ENCODE assay signal across 28 mouse cellular contexts in the genomic region with DNA sequence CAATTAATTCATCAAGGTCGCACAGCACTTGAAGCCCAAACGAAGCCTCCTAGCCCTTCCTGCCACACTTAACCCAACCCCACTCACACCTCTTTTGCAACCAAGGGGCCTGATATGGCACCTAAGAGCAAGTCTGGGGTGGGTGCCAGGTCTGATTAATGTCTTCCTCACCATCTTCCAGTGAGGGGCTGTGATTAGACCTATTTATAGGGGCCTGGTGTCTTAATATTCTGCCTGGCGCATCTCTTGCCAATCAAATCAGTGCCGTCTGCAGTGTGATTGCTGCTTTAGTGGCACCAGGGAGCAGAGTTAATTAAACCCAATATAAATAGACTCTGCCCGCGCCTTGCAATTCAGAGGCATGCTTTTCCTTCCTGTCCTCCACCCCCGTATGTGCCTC. TPM values are rescaled to one million over a fixed set of nuclear protein-coding genes. Genes with fewer than 3 reads are reported as not detected.
A peak's percentile ranks its signal among the peaks of the same experiment; 100 is the strongest.
DNase-seq lines count a peak whose midpoint lies in the region; ATAC-seq and TF ChIP-seq lines count a peak whose summit lies in the region.
"Had no signal": no experiment of that assay in that cellular context is flagged by ENCODE, and none has a peak within 500 bp of the region (broad histone marks: within the 10 kb centered on the region; RNA-seq: fewer than 3 reads in every experiment).

No protein-coding gene starts in this region.

- DNase-seq in heart, adult 11 months: peak; percentile 85
- no peak for DNase-seq in heart, adult 2 months
- peak; percentile 8 to 11 for DNase-seq in kidney, postnatal 4 days
- DNase-seq in brain, adult 2 months (ENCODE audit: low read depth, low spot score): peak; percentile 37
- DNase-seq in gastrocnemius, postnatal 36 days: no peak
- DNase-seq: adrenal gland, postnatal 14 days; cerebellum, adult 9-10 months; gastrocnemius, postnatal 14 days; heart, postnatal 4 days; kidney, adult 9 months; layer of hippocampus, adult 9-11 months; lung, postnatal 36 days; right cerebral cortex, adult 18-20 months; right cerebral cortex, postnatal 4 days; thymus, adult 18-20 months had no signal

- TF ChIP-seq CTCF in heart, adult 2 months (IDR thresholded peaks at IDR 0.05): no peak

- H3K36me3 ChIP-seq in heart, adult 2 months (ENCODE audit: control insufficient read depth, insufficient read depth, low read length): no peaks in the 10 kb centered on the region
- no peaks in the 10 kb centered on the region for H3K36me3 ChIP-seq in kidney, embryonic 16.5 days (ENCODE audit: insufficient read depth, low read length)
- no peaks in the 10 kb centered on the region for H3K36me3 ChIP-seq in forebrain, embryonic 16.5 days (ENCODE audit: control insufficient read depth, insufficient read depth)
- H3K36me3 ChIP-seq: embryonic facial prominence, embryonic 15.5 days; heart, embryonic 15.5 days; limb, embryonic 15.5 days; lung, embryonic 15.5 days had no signal

- no peaks in the 10 kb centered on the region for H3K27me3 ChIP-seq in heart, adult 2 months (ENCODE audit: control insufficient read depth, insufficient read depth, low read length)
- no peaks in the 10 kb centered on the region for H3K27me3 ChIP-seq in kidney, embryonic 16.5 days (ENCODE audit: insufficient read depth, low read length)
- H3K27me3 ChIP-seq in forebrain, embryonic 16.5 days (replicated peaks; ENCODE audit: control insufficient read depth, insufficient read depth, low read length): no peaks in the 10 kb centered on the region
- H3K27me3 ChIP-seq: embryonic facial prominence, embryonic 15.5 days; heart, embryonic 15.5 days; limb, embryonic 15.5 days; lung, embryonic 15.5 days; megakaryocyte, embryonic 14.5 days had no signal

- H3K9me3 ChIP-seq in kidney, embryonic 16.5 days (ENCODE audit: low read length): no peaks in the 10 kb centered on the region; the same call in 1 of the 2 replicates
- H3K9me3 ChIP-seq in forebrain, embryonic 16.5 days (ENCODE audit: control insufficient read depth, low read length): no peaks in the 10 kb centered on the region
- H3K9me3 ChIP-seq: embryonic facial prominence, embryonic 15.5 days; heart, embryonic 15.5 days; limb, embryonic 15.5 days; lung, embryonic 15.5 days; megakaryocyte, embryonic 14.5 days had no signal

- H3K9ac ChIP-seq in heart, adult 2 months (ENCODE audit: low read depth, low read length): no peak overlapping the region
- H3K9ac ChIP-seq in kidney, embryonic 16.5 days (replicated peaks; ENCODE audit: low read length): no peak overlapping the region
- no peak overlapping the region for H3K9ac ChIP-seq in forebrain, embryonic 16.5 days (replicated peaks; ENCODE audit: low read depth, low read length)
- H3K9ac ChIP-seq: embryonic facial prominence, embryonic 15.5 days; heart, embryonic 15.5 days; limb, embryonic 15.5 days; liver, embryonic 14.5 days; lung, embryonic 15.5 days had no signal

- H3K4me3 ChIP-seq in heart, adult 2 months: no peak overlapping the region
- no peak overlapping the region for H3K4me3 ChIP-seq in kidney, embryonic 16.5 days (ENCODE audit: low read length)
- H3K4me3 ChIP-seq in forebrain, embryonic 16.5 days (replicated peaks; ENCODE audit: low read length): no peak overlapping the region
- H3K4me3 ChIP-seq: embryonic facial prominence, embryonic 15.5 days; heart, embryonic 15.5 days; limb, embryonic 15.5 days; lung, embryonic 15.5 days had no signal

- ATAC-seq in kidney, embryonic 16.5 days (ENCODE audit: low FRiP score, low TSS enrichment): no peak
- peak; percentile 26; the same call in 1 of the 2 replicates for ATAC-seq in forebrain, embryonic 16.5 days
- no peak for ATAC-seq in inflammation-experienced regulatory T-cells, adult 6 months
- ATAC-seq: CD4-positive, CD25-positive, alpha-beta regulatory T cell, adult 4 months; intestine, embryonic 16.5 days had no signal

- H3K27ac ChIP-seq in heart, adult 2 months: no peak overlapping the region
- H3K27ac ChIP-seq in kidney, embryonic 16.5 days (ENCODE audit: low read length): no peak overlapping the region
- no peak overlapping the region for H3K27ac ChIP-seq in forebrain, embryonic 16.5 days (ENCODE audit: low read length)
- H3K27ac ChIP-seq: embryonic facial prominence, embryonic 15.5 days; heart, embryonic 15.5 days; limb, embryonic 15.5 days; liver, embryonic 14.5 days; lung, embryonic 15.5 days had no signal

- intact Hi-C loops in heart, adult 2 months (cut with DNase I): no loop called here
- intact Hi-C loops in gastrocnemius, postnatal 36 days (cut with DNase I): no loop called here

- no peaks in the 10 kb centered on the region for H3K4me1 ChIP-seq in heart, adult 2 months (ENCODE audit: control insufficient read depth, insufficient read depth, low read length)
- no peaks in the 10 kb centered on the region for H3K4me1 ChIP-seq in kidney, embryonic 16.5 days (ENCODE audit: insufficient read depth, low read length)
- H3K4me1 ChIP-seq in forebrain, embryonic 16.5 days (replicated peaks; ENCODE audit: control insufficient read depth, insufficient read depth, low read length): 0 out of 2 replicates have a peak, but pooled peaks cover 2% of the 10 kb centered on the region
- H3K4me1 ChIP-seq: embryonic facial prominence, embryonic 15.5 days; heart, embryonic 15.5 days; limb, embryonic 15.5 days; lung, embryonic 15.5 days; megakaryocyte, embryonic 14.5 days had no signal

- no peaks in the 10 kb centered on the region for H3K79me2 ChIP-seq in heart, adult 2 months (replicated peaks; ENCODE audit: control insufficient read depth, insufficient read depth, low read length)

- no peak for TF ChIP-seq POLR2A in heart, adult 2 months (IDR thresholded peaks at IDR 0.05; ENCODE audit: insufficient read depth, low read depth, low read length)

- no peak for TF ChIP-seq EP300 in heart, adult 2 months (IDR thresholded peaks at IDR 0.05; ENCODE audit: insufficient read depth, low read depth, low read length)

- H3K4me2 ChIP-seq in kidney, embryonic 16.5 days (replicated peaks; ENCODE audit: low read depth, low read length): no peak overlapping the region
- no peak overlapping the region for H3K4me2 ChIP-seq in forebrain, embryonic 16.5 days (ENCODE audit: low read length)
- H3K4me2 ChIP-seq: embryonic facial prominence, embryonic 15.5 days; heart, embryonic 15.5 days; limb, embryonic 15.5 days; lung, embryonic 15.5 days had no signal

- WGBS in heart, adult 2 months: 58% methylated on average over 7 of the region's 7 CpGs
- 73% methylated on average over 7 of the region's 7 CpGs for WGBS in kidney, embryonic 16.5 days
- 54% methylated on average over 7 of the region's 7 CpGs for WGBS in forebrain, embryonic 16.5 days

RNA-seq across cellular contexts. Expression of gene Iqsec3, which starts 36.4 kb away (rescaled TPM):
- under 1 TPM; 0.48 to 0.50 TPM for total RNA-seq in heart, adult 2 months (2021)
- polyA plus RNA-seq in heart, adult 2 months (2012; rRNA removed): 0.41 and 0.47 TPM in 2 replicates
- 0.04 and 0.09 TPM in 2 replicates for polyA plus RNA-seq in kidney, embryonic 16.5 days (2015; fragmentation: Nextera tagmentation; extraction: Ambion mirVana)
- polyA plus RNA-seq in forebrain, embryonic 16.5 days (2015; fragmentation: Nextera tagmentation; extraction: Ambion mirVana): 3.9 and 6.2 TPM in 2 replicates
- under 1 TPM; 0.52 to 0.64 TPM for total RNA-seq in gastrocnemius, postnatal 36 days (2021)
- polyA plus RNA-seq in inflammation-experienced regulatory T-cells, adult 6 months (2017; shearing (Covaris generic)): not detected
- total RNA-seq: common myeloid progenitor, adult 5-6 weeks; monocyte, adult 5-6 weeks had no signal
- polyA plus RNA-seq: CD4-positive, CD25-positive, alpha-beta regulatory T cell, adult 4 months; heart, embryonic 15.5 days had no signal

Comparison
In these comparisons a context has a peak if more than half of its experiments do, and no peak if none do; other contexts are left out.
1. DNase-seq: peak in heart, adult 11 months (single experiment), kidney, postnatal 4 days (2 of 2) and brain, adult 2 months (single experiment); none in heart, adult 2 months (0 of 2) and gastrocnemius, postnatal 36 days (0 of 2).